ENCODE assay signal across 20 mouse cellular contexts in the genomic region with DNA sequence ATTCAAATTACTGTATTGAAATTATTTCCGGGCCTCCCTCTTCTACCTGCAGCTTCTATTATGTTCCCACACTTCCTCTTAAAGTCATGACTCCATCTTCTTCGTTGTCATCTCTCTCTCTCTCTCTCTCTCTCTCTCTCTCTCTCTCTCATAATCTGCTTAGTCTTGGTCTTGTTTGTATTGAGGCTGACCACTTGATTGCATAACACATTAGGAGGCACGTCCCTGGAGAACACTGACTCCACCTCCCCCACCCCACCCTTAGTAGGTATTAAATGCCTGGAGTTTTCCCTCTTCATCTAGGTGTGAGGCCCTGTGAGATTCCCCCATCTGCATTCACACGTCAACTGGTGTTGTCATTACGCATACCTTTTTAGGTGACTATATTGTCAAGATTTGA.
"Had no signal": no experiment of that assay in that cellular context is flagged by ENCODE, and none has a peak within 500 bp of the region (broad histone marks: within the 10 kb centered on the region; RNA-seq: fewer than 3 reads in every experiment).

No protein-coding gene starts in this region.

- H3K4me3 ChIP-seq: liver, embryonic 15.5 days; lung, embryonic 15.5 days; megakaryocyte, embryonic 14.5 days; midbrain, embryonic 12.5 days; neural tube, embryonic 13.5 days; neural tube, embryonic 15.5 days had no signal

- H3K27ac ChIP-seq: liver, embryonic 15.5 days; lung, embryonic 15.5 days; midbrain, embryonic 12.5 days; neural tube, embryonic 13.5 days; neural tube, embryonic 15.5 days had no signal

- H3K4me1 ChIP-seq: liver, embryonic 15.5 days; lung, embryonic 15.5 days; megakaryocyte, embryonic 14.5 days had no signal

- H3K4me2 ChIP-seq: liver, embryonic 15.5 days; lung, embryonic 15.5 days; midbrain, embryonic 12.5 days; neural tube, embryonic 13.5 days; neural tube, embryonic 15.5 days had no signal

- DNase-seq: liver, postnatal 0 days; lung, adult 2 months; lung, postnatal 10 days; lung, postnatal 4 days; midbrain, embryonic 14.5 days; retina, postnatal 1 day; right cerebral cortex, adult 18-20 months; right cerebral cortex, postnatal 25 days; right cerebral cortex, postnatal 4 days; spleen, adult 18-20 months; thymus, adult 18-20 months; thymus, postnatal 14 days; thymus, postnatal 36 days had no signal

- ATAC-seq: liver, postnatal 0 days; midbrain, embryonic 16.5 days had no signal

- H3K9me3 ChIP-seq: liver, embryonic 15.5 days; lung, embryonic 15.5 days; megakaryocyte, embryonic 14.5 days; midbrain, embryonic 12.5 days; neural tube, embryonic 13.5 days; neural tube, embryonic 15.5 days had no signal

- H3K27me3 ChIP-seq: liver, embryonic 15.5 days; lung, embryonic 15.5 days; megakaryocyte, embryonic 14.5 days; midbrain, embryonic 12.5 days; neural tube, embryonic 13.5 days; neural tube, embryonic 15.5 days had no signal

- H3K9ac ChIP-seq: liver, embryonic 15.5 days; liver, postnatal 0 days; lung, embryonic 15.5 days; midbrain, embryonic 12.5 days; neural tube, embryonic 13.5 days; neural tube, embryonic 15.5 days had no signal

- H3K36me3 ChIP-seq: liver, embryonic 15.5 days; lung, embryonic 15.5 days; midbrain, embryonic 12.5 days; neural tube, embryonic 13.5 days; neural tube, embryonic 15.5 days had no signal
